Mouse (Mus musculus) kidney, postnatal 25 days (tissue): ENCODE results near the gene Rgs3.

Source experiments
- DNase-seq, 2 experiments: peaks; one replicate each; pipeline ENCODE4 v3.0.0; 2021; ENCODE audit warnings: mixed read lengths in 2 of 2

Gene Rgs3

GRCm38 (mm10) chr4:62606905-62607304 lies 47.3 kb downstream of the Rgs3 start:
- no peak for DNase-seq

GRCm38 (mm10) chr4:62607345-62607744 lies 47.7 kb downstream of the Rgs3 start:
- no peak for DNase-seq

- DNase-seq = no peak
Measured at GRCm38 (mm10) chr4:62607805-62608204, 48.2 kb downstream of the Rgs3 start.

GRCm38 (mm10) chr4:62609333-62609732 lies 49.7 kb downstream of the Rgs3 start:
- no peak for DNase-seq

GRCm38 (mm10) chr4:62610142-62610675 lies 50.6 kb downstream of the Rgs3 start:
- no peak for DNase-seq

- DNase-seq = no peak
Measured at GRCm38 (mm10) chr4:62612601-62613501, 53.2 kb downstream of the Rgs3 start.

- DNase-seq = no peak
Measured at GRCm38 (mm10) chr4:62613646-62614365, 54.2 kb downstream of the Rgs3 start.

GRCm38 (mm10) chr4:62617856-62618440 lies 58.3 kb downstream of the Rgs3 start:
- DNase-seq = peak; percentile 57 to 68

GRCm38 (mm10) chr4:62619232-62619964 lies 59.8 kb downstream of the Rgs3 start:
- peak; percentile 72 to 90 for DNase-seq

GRCm38 (mm10) chr4:62619965-62620244 lies 60.3 kb downstream of the Rgs3 start:
- no peak for DNase-seq

- DNase-seq = no peak
Measured at GRCm38 (mm10) chr4:62621151-62621550, 61.5 kb downstream of the Rgs3 start.

GRCm38 (mm10) chr4:62621880-62622675 lies 62.4 kb downstream of the Rgs3 start:
- peak; percentile 55 to 63 for DNase-seq

- peak in 1 of 2 experiments; percentile 30 for DNase-seq
Measured at GRCm38 (mm10) chr4:62623251-62624015, 63.8 kb downstream of the Rgs3 start.

GRCm38 (mm10) chr4:62624679-62625450 lies 65.2 kb downstream of the Rgs3 start:
- no peak for DNase-seq

- DNase-seq = no peak
Measured at GRCm38 (mm10) chr4:62625451-62626061, 65.9 kb downstream of the Rgs3 start.

GRCm38 (mm10) chr4:62626228-62627026 lies 66.8 kb downstream of the Rgs3 start:
- no peak for DNase-seq

- peak in 1 of 2 experiments; percentile 30 for DNase-seq
Measured at GRCm38 (mm10) chr4:62627331-62627730, 67.7 kb downstream of the Rgs3 start.

- DNase-seq = no peak
Measured at GRCm38 (mm10) chr4:62628547-62628946, 68.9 kb downstream of the Rgs3 start.

- no peak for DNase-seq
Measured at GRCm38 (mm10) chr4:62629461-62629860, 69.8 kb downstream of the Rgs3 start.
